Mouse (Mus musculus) spleen, adult 2 months (tissue): ENCODE results near the gene Prdx6. TPM values are rescaled to one million over a fixed set of nuclear protein-coding genes. Genes with fewer than 3 reads are reported as not detected.

Experiments
- DNase-seq, 2 experiments: peaks; one replicate each; pipeline versions ENCODE4 v3.0.0 to v3.0.0-alpha.2; 2012 to 2021; ENCODE audit warnings: low spot score in 2 of 2, low read depth in 1 of 2
- H3K27ac ChIP-seq: fragments of 200-500 bp; 2 replicates; pipeline ENCODE4 v1.5.1; 2012; ENCODE audit warnings: low read length, inconsistent platforms; ENCODE audit not compliant: insufficient read depth
- H3K27me3 ChIP-seq: fragments of 200-500 bp; 2 replicates; pipeline ENCODE4 v1.6.1; 2012; ENCODE audit warnings: mild to moderate bottlenecking, moderate library complexity, low read length, inconsistent platforms; ENCODE audit not compliant: control insufficient read depth, insufficient read depth
- H3K36me3 ChIP-seq: fragments of 200-500 bp; 2 replicates; pipeline ENCODE4 v1.6.1; 2012; ENCODE audit warnings: mild to moderate bottlenecking, low read length, inconsistent platforms; ENCODE audit not compliant: control insufficient read depth, insufficient read depth
- H3K4me1 ChIP-seq: fragments of 200-500 bp; 2 replicates; pipeline ENCODE4 v1.6.1; 2011; ENCODE audit warnings: inconsistent platforms; ENCODE audit not compliant: control insufficient read depth, insufficient read depth, insufficient read length
- H3K4me3 ChIP-seq: fragments of 200-500 bp; 2 replicates; pipeline ENCODE4 v1.5.1; 2011; ENCODE audit warnings: mild to moderate bottlenecking, inconsistent platforms; ENCODE audit not compliant: insufficient read depth, insufficient read length; ENCODE audit errors: extremely low read depth
- CTCF ChIP-seq: fragments of 200-500 bp; IDR thresholded peaks from 2 replicates; pipeline ENCODE4 v1.5.1; 2011; ENCODE audit warnings: mild to moderate bottlenecking, inconsistent platforms; ENCODE audit not compliant: insufficient read depth, insufficient read length, insufficient replicate concordance; ENCODE audit errors: extremely low read depth
- POLR2A ChIP-seq: fragments of 200-500 bp; IDR thresholded peaks from 2 replicates; pipeline ENCODE4 v1.6.1; 2011; ENCODE audit warnings: low read depth, low read length, inconsistent platforms
- WGBS: fragments of 180-500 bp; shearing (Covaris S2); methylation state at CpG from one replicate; pipeline ENCODE4 v1.1.7; 2018; 5-methylcytosine and 5-hydroxymethylcytosine counted together
- polyA plus RNA-seq: library from polyadenylated mRNA; depleted of rRNA; stranded (reverse); fragments of >200 nt; gene quantifications from 2 replicates; pipeline ENCODE4 v1.2.3, GENCODE M21; 2012

Prdx6 gene
- polyA plus RNA-seq, 1 experiment: 29.0 TPM

- Histone ChIP-seq H3K27ac (no peak overlapping the region), H3K27me3 (no peaks in the 10 kb centered on the region), H3K36me3 (peaks cover 14% of the 10 kb centered on the region), H3K4me1 (no peaks in the 10 kb centered on the region), H3K4me3 (no peak overlapping the region)
- DNase-seq: no peak
- WGBS: 96% methylated on average over 4 of the region's 4 CpGs
- TF ChIP-seq CTCF (no peak), POLR2A (no peak)
Observed at GRCm38 (mm10) chr1:161237750-161238149, 13.3 kb downstream of the Prdx6 start.

GRCm38 (mm10) chr1:161237339-161237738, 13.7 kb downstream of the Prdx6 start:
- Histone ChIP-seq H3K27ac (no peak overlapping the region), H3K27me3 (no peaks in the 10 kb centered on the region), H3K36me3 (peaks cover 14% of the 10 kb centered on the region), H3K4me3 (no peak overlapping the region), H3K4me1 (no peaks in the 10 kb centered on the region)
- WGBS: 91% methylated on average over 7 of the region's 7 CpGs
- TF ChIP-seq CTCF (no peak), POLR2A (no peak)
- no peak for DNase-seq

- Histone ChIP-seq H3K27me3 (no peaks in the 10 kb centered on the region), H3K36me3 (no peaks in the 10 kb centered on the region), H3K4me3 (no peak overlapping the region), H3K27ac (no peak overlapping the region), H3K4me1 (no peaks in the 10 kb centered on the region)
- 83% methylated on average over 13 of the region's 13 CpGs for WGBS
- TF ChIP-seq CTCF (no peak), POLR2A (no peak)
- DNase-seq: no peak
Observed at GRCm38 (mm10) chr1:161233226-161233839, 17.7 kb downstream of the Prdx6 start.

GRCm38 (mm10) chr1:161232181-161232580, 18.8 kb downstream of the Prdx6 start:
- no peak for DNase-seq
- WGBS: 65% methylated on average over 5 of the region's 5 CpGs
- TF ChIP-seq POLR2A (no peak), CTCF (no peak)
- Histone ChIP-seq H3K27ac (no peak overlapping the region), H3K36me3 (no peaks in the 10 kb centered on the region), H3K4me1 (no peaks in the 10 kb centered on the region), H3K4me3 (no peak overlapping the region), H3K27me3 (no peaks in the 10 kb centered on the region)

GRCm38 (mm10) chr1:161224837-161225236, 26.2 kb downstream of the Prdx6 start:
- Histone ChIP-seq H3K27ac (no peak overlapping the region), H3K36me3 (no peaks in the 10 kb centered on the region), H3K4me3 (no peak overlapping the region), H3K4me1 (no peaks in the 10 kb centered on the region), H3K27me3 (no peaks in the 10 kb centered on the region)
- no peak for DNase-seq
- no peak for TF ChIP-seq CTCF
- no peak for TF ChIP-seq POLR2A
- 61% methylated on average over 5 of the region's 5 CpGs for WGBS

- 79% methylated on average over 3 of the region's 3 CpGs for WGBS
- Histone ChIP-seq H3K4me3 (no peak overlapping the region), H3K4me1 (no peaks in the 10 kb centered on the region), H3K27me3 (no peaks in the 10 kb centered on the region), H3K27ac (no peak overlapping the region), H3K36me3 (no peaks in the 10 kb centered on the region)
- TF ChIP-seq POLR2A: no peak
- TF ChIP-seq CTCF: no peak
- DNase-seq: no peak
Observed at GRCm38 (mm10) chr1:161219816-161220215, 31.2 kb downstream of the Prdx6 start.

GRCm38 (mm10) chr1:161214465-161214864, 36.6 kb downstream of the Prdx6 start:
- Histone ChIP-seq H3K27me3 (no peaks in the 10 kb centered on the region), H3K4me1 (no peaks in the 10 kb centered on the region), H3K4me3 (no peak overlapping the region), H3K27ac (no peak overlapping the region), H3K36me3 (no peaks in the 10 kb centered on the region)
- DNase-seq: peak in 1 of 2 experiments; percentile 13
- TF ChIP-seq POLR2A (no peak), CTCF (peak; percentile 57; the same call in 1 of the 2 replicates)
- WGBS: 45% methylated on average over 4 of the region's 4 CpGs
